Mouse (Mus musculus) B cell, adult 62 days (primary cell): ENCODE measurements around the gene Sox8. TPM values are rescaled to one million over a fixed set of nuclear protein-coding genes. Genes with fewer than 3 reads are reported as not detected.

ENCODE experiments used
- total RNA-seq: library from RNA; stranded (reverse); gene quantifications from 4 replicates; pipeline ENCODE4 v1.2.4, GENCODE M21; 2023

Gene Sox8
- 0.26 to 0.41 TPM in 2 of 4 replicates, not detected in the others for total RNA-seq

DNA sequence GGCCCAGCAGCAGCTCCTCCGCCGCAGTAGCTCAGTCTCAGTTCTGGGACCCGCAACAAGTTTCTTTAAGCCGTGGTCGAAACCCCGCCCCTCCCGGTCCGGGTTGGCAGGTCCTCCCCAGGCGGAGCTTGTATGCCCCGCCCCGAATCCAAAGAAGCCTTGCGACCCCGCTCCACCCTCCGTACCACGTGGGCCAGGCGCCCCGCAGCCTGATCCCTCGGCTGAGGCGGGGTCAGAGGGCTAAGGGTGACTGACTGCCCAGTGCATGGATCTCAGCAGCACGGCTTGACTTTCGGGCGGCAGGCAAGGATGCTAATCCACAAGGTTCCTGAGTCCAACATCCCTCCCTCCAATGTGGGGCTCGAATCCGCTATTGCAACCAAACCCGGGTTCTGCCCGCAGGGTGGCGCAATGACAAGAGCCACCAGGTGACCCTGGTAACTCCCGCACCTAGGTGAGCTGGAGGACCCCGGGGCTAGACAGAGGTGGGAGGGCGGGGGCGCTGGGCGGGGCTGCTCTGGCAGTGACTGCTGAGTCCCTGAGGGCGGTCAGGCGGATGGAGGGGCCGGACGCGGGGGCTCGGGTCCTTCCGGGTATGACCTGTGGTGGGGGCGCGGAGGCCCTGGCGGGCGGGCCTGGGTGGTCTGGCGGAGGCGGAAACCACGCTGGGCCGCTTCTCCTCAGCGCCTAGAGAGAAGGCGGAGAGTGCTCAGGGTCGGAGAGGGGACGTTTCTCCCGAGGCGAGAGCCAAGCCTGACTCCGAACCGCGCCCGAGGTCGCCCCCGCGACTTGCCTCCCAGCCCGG, at the start of gene Sox8:
Sox8 (minus strand) TSS at position 39 of the 805 bp plus-strand sequence.

DNA sequence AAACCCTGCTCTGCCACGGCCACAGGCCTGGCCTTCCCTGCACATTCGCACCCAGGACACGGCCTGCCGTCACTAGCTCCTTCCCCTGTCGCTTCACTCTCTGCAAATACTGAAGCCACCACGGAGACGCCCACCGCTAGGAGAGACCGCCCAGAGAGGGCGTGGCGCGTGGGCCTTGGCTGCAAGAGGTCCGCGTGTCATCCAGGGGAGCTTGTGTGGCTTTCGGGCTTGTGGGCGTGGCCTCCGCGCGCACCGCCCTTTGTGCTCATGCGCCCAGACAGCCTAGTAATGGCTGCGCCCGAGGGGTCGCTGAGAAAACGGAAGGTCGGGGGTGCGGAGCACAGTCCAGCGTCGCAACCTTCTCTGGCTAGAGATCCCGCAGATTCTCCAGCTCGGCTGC, 8.4 kb upstream of the Sox8 start, which contains the start of gene Lmf1:
Lmf1 (plus strand) TSS at position 166 of the 400 bp plus-strand sequence.

Other genes with a start within 250 kb of the Sox8 start
- not detected in 4 replicates for gene Tpsab1, start 225.1 kb downstream of the Sox8 start, total RNA-seq
- not detected in 4 replicates for gene Tpsb2, start 204.4 kb downstream of the Sox8 start, total RNA-seq
- not detected in 4 replicates for gene Tpsg1, start 201.4 kb downstream of the Sox8 start, total RNA-seq
- gene Cacna1h, start 136.9 kb downstream of the Sox8 start, total RNA-seq: 5.0 to 7.9 TPM (median 6.0 TPM) in 4 replicates
- not detected in 4 replicates for gene Tekt4, start 116.1 kb downstream of the Sox8 start, total RNA-seq
- gene Sstr5, start 73.4 kb downstream of the Sox8 start, total RNA-seq: not detected in 4 replicates
- 26.8 to 32.9 TPM (median 31.5 TPM) in 4 replicates for gene Lmf1, start 8.4 kb upstream of the Sox8 start, total RNA-seq
- not detected in 4 replicates for gene Gng13, start 146.5 kb upstream of the Sox8 start, total RNA-seq
- 7.5 to 10.0 TPM (median 8.2 TPM) in 4 replicates for gene Chtf18, start 156.7 kb upstream of the Sox8 start, total RNA-seq
- 5.7 to 7.8 TPM (median 6.6 TPM) in 4 replicates for gene Rpusd1, start 157.0 kb upstream of the Sox8 start, total RNA-seq
- 0.21 to 0.22 TPM in 2 of 4 replicates, not detected in the others for gene Mslnl, start 165.4 kb upstream of the Sox8 start, total RNA-seq
- 0.83 TPM in 1 of 4 replicates, not detected in the others for gene Msln, start 183.7 kb upstream of the Sox8 start, total RNA-seq
- gene Narfl, start 203.1 kb upstream of the Sox8 start, total RNA-seq: 33.4 to 44.4 TPM (median 34.9 TPM) in 4 replicates
- 19.7 to 25.0 TPM (median 23.7 TPM) in 4 replicates for gene Haghl, start 215.0 kb upstream of the Sox8 start, total RNA-seq
- not detected in 4 replicates for gene Ccdc78, start 215.9 kb upstream of the Sox8 start, total RNA-seq
- gene Fam173a, start 222.2 kb upstream of the Sox8 start, total RNA-seq: 41.7 to 46.0 TPM (median 43.2 TPM) in 4 replicates
- 2.5 TPM in 1 of 4 replicates, not detected in the others for gene AC134908.4, start 225.0 kb upstream of the Sox8 start, total RNA-seq
- gene Metrn, start 226.4 kb upstream of the Sox8 start, total RNA-seq: 10.5 to 16.8 TPM (median 13.6 TPM) in 4 replicates
- not detected in 4 replicates for gene Fbxl16, start 238.4 kb upstream of the Sox8 start, total RNA-seq